ENCODE assay signal across 9 mouse cellular contexts in the genomic region with DNA sequence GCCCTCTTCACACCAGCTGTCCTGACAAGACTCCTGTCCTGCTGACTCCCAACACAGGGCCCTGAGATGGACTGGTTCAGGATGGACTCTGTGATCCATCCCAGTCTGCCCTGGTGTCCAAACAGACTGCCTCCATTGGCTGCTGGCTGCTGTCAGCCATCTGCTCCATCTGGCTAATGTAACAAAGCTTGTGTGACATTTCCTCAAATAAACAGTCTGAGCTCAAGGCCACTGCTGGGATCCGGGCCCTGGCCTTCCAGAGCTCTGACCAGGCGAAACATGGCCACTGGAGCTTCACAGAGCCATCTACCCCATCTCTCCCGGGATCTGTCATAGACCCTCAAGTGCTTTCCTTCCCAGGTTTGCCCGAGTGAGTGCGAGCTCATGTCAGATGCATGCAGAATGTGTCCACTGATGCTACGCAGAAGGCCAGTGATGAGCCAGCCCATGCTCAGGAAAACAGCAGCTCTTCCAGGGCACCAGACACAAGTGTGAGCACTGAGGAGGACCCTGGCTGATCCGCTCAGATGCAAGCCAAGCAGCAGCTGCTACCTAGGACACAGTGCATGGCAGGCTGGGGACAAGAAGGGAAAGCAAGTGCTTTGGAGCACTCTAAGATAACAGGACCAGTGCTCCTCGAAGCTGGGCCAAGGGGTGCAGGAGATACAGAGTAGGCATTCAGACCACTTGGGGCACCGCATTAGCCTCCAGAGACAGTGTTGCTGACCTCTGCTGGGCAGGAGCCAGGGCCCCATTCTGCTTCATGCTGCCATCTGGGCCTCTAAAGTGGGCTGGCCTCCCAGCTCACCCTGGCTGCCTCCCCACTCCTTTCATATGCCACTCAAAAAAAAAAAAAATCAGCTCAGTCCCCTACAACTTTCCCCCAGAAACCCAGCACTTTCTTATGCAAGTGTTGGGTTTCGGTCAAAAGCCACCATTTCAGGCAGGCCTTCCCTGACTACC. TPM values are rescaled to one million over a fixed set of nuclear protein-coding genes. Genes with fewer than 3 reads are reported as not detected.
DNase-seq lines count a peak whose midpoint lies in the region; ATAC-seq and TF ChIP-seq lines count a peak whose summit lies in the region.
"Had no signal": no experiment of that assay in that cellular context is flagged by ENCODE, and none has a peak within 500 bp of the region (broad histone marks: within the 10 kb centered on the region; RNA-seq: fewer than 3 reads in every experiment).

No protein-coding gene starts in this region.

- 0 out of 2 replicates have a peak overlapping the region, but pooled peaks have one; percentile 5 for H3K9ac ChIP-seq in heart, embryonic 11.5 days (ENCODE audit: low read depth, low read length)
- H3K9ac ChIP-seq in midbrain, postnatal 0 days (replicated peaks; ENCODE audit: low read length, poor library complexity, severe bottlenecking): no peak overlapping the region
- H3K9ac ChIP-seq in midbrain, embryonic 14.5 days (replicated peaks; ENCODE audit: low read length): no peak overlapping the region
- no peak overlapping the region for H3K9ac ChIP-seq in stomach, embryonic 16.5 days (ENCODE audit: low read length)
- H3K9ac ChIP-seq: limb, embryonic 12.5 days had no signal

- H3K36me3 ChIP-seq in heart, embryonic 11.5 days (ENCODE audit: control insufficient read depth, insufficient read depth, low read length): no peaks in the 10 kb centered on the region
- no peaks in the 10 kb centered on the region for H3K36me3 ChIP-seq in midbrain, postnatal 0 days (ENCODE audit: insufficient read depth, low read length)
- no peaks in the 10 kb centered on the region for H3K36me3 ChIP-seq in midbrain, embryonic 14.5 days (ENCODE audit: control insufficient read depth, insufficient read depth, low read length)
- no peaks in the 10 kb centered on the region for H3K36me3 ChIP-seq in stomach, embryonic 16.5 days (ENCODE audit: control insufficient read depth, insufficient read depth, low read length)
- H3K36me3 ChIP-seq: limb, embryonic 12.5 days had no signal

- H3K4me2 ChIP-seq in heart, embryonic 11.5 days: no peak overlapping the region
- H3K4me2 ChIP-seq in midbrain, postnatal 0 days (ENCODE audit: low read depth, low read length, poor library complexity, severe bottlenecking): no peak overlapping the region
- H3K4me2 ChIP-seq in midbrain, embryonic 14.5 days (ENCODE audit: low read length): no peak overlapping the region
- no peak overlapping the region for H3K4me2 ChIP-seq in stomach, embryonic 16.5 days (ENCODE audit: low read depth, low read length)
- H3K4me2 ChIP-seq: limb, embryonic 12.5 days had no signal

- ATAC-seq in heart, embryonic 11.5 days (replicated peaks; ENCODE audit: insufficient number of reproducible peaks, low FRiP score, low TSS enrichment): no peak
- ATAC-seq in midbrain, postnatal 0 days (ENCODE audit: low FRiP score): no peak
- no peak for ATAC-seq in midbrain, embryonic 14.5 days (ENCODE audit: low FRiP score, low TSS enrichment)
- peak; percentile 41; the same call in 1 of the 2 replicates for ATAC-seq in stomach, embryonic 16.5 days (ENCODE audit: insufficient read depth, low FRiP score)
- no peak for ATAC-seq in erythroblast, adult 5-6 weeks (replicated peaks; ENCODE audit: low FRiP score, poor library complexity, severe bottlenecking)

- peaks cover 23% of the 10 kb centered on the region for H3K4me1 ChIP-seq in heart, embryonic 11.5 days (ENCODE audit: control insufficient read depth, insufficient read depth, low read length)
- 0 out of 2 replicates have a peak, but pooled peaks cover 3% of the 10 kb centered on the region for H3K4me1 ChIP-seq in midbrain, postnatal 0 days (ENCODE audit: insufficient read depth, low read length)
- no peaks in the 10 kb centered on the region for H3K4me1 ChIP-seq in midbrain, embryonic 14.5 days (ENCODE audit: control insufficient read depth, insufficient read depth, low read length)
- H3K4me1 ChIP-seq in stomach, embryonic 16.5 days (ENCODE audit: control insufficient read depth, insufficient read depth, low read length): peaks cover 7% of the 10 kb centered on the region

- no peak for TF ChIP-seq CTCF in midbrain, postnatal 0 days (IDR thresholded peaks at IDR 0.05)

- H3K27ac ChIP-seq in heart, embryonic 11.5 days (ENCODE audit: low read depth, low read length): no peak overlapping the region
- H3K27ac ChIP-seq in midbrain, postnatal 0 days (ENCODE audit: low read depth, low read length): peak overlapping the region; percentile 12; the same call in 1 of the 2 replicates
- no peak overlapping the region for H3K27ac ChIP-seq in midbrain, embryonic 14.5 days (replicated peaks; ENCODE audit: low read depth, low read length)
- 0 out of 2 replicates have a peak overlapping the region, but pooled peaks have one; percentile 17 for H3K27ac ChIP-seq in stomach, embryonic 16.5 days (ENCODE audit: low read length)
- H3K27ac ChIP-seq: limb, embryonic 12.5 days had no signal

- no peaks in the 10 kb centered on the region for H3K27me3 ChIP-seq in heart, embryonic 11.5 days (ENCODE audit: control insufficient read depth, insufficient read depth, low read length)
- no peaks in the 10 kb centered on the region for H3K27me3 ChIP-seq in midbrain, postnatal 0 days (ENCODE audit: insufficient read depth, low read length)
- H3K27me3 ChIP-seq in midbrain, embryonic 14.5 days (ENCODE audit: control insufficient read depth, insufficient read depth, low read length): no peaks in the 10 kb centered on the region
- no peaks in the 10 kb centered on the region for H3K27me3 ChIP-seq in stomach, embryonic 16.5 days (ENCODE audit: control insufficient read depth, insufficient read depth, low read length)

- no peak for DNase-seq in heart, adult 8-10 months (ENCODE audit: low spot score)
- DNase-seq in midbrain, postnatal 0 days (ENCODE audit: low spot score): peak; percentile 68
- no peak for DNase-seq in midbrain, embryonic 14.5 days
- peak; percentile 71 for DNase-seq in cerebellum, adult 8-10 months
- DNase-seq in left cerebral cortex, adult 8-10 months (ENCODE audit: low spot score in 2 of 2): no peak

- no peaks in the 10 kb centered on the region for H3K9me3 ChIP-seq in heart, embryonic 11.5 days (replicated peaks; ENCODE audit: control insufficient read depth, low read length)
- H3K9me3 ChIP-seq in midbrain, postnatal 0 days (ENCODE audit: low read length): no peaks in the 10 kb centered on the region
- no peaks in the 10 kb centered on the region for H3K9me3 ChIP-seq in midbrain, embryonic 14.5 days (ENCODE audit: control insufficient read depth, low read length)
- no peaks in the 10 kb centered on the region for H3K9me3 ChIP-seq in stomach, embryonic 16.5 days (replicated peaks; ENCODE audit: control insufficient read depth, low read length)
- H3K9me3 ChIP-seq: limb, embryonic 12.5 days had no signal

- H3K4me3 ChIP-seq in heart, embryonic 11.5 days (ENCODE audit: low read depth, low read length): no peak overlapping the region
- no peak overlapping the region for H3K4me3 ChIP-seq in midbrain, postnatal 0 days (ENCODE audit: low read depth, low read length)
- no peak overlapping the region for H3K4me3 ChIP-seq in midbrain, embryonic 14.5 days (replicated peaks; ENCODE audit: low read depth, low read length)
- no peak overlapping the region for H3K4me3 ChIP-seq in stomach, embryonic 16.5 days (replicated peaks; ENCODE audit: low read length)
- H3K4me3 ChIP-seq: limb, embryonic 12.5 days had no signal

- WGBS in heart, embryonic 11.5 days (ENCODE audit: insufficient replicate concordance): 54% methylated on average over 10 of the region's 10 CpGs
- WGBS in midbrain, postnatal 0 days: 78% methylated on average over 10 of the region's 10 CpGs
- WGBS in midbrain, embryonic 14.5 days: 78% methylated on average over 10 of the region's 10 CpGs
- WGBS in stomach, embryonic 16.5 days: 50% methylated on average over 10 of the region's 10 CpGs

RNA-seq across cellular contexts. Expression of gene Pemt, which starts 18.1 kb away (rescaled TPM):
- polyA plus RNA-seq in heart, embryonic 11.5 days (2014; fragmentation: Nextera tagmentation; extraction: Ambion mirVana): 14.9 and 17.6 TPM in 2 replicates
- total RNA-seq in heart, adult 8-10 months (2022): 1 to 10 TPM; 1.6 to 2.6 (median 2.1) TPM
- 10.9 and 17.3 TPM in 2 replicates for total RNA-seq in midbrain, postnatal 0 days (2014; rRNA removed)
- polyA plus RNA-seq in midbrain, postnatal 0 days (2015; fragmentation: Nextera tagmentation; extraction: Ambion mirVana): 12.7 and 13.6 TPM in 2 replicates
- polyA plus RNA-seq in midbrain, embryonic 14.5 days (2014; fragmentation: Nextera tagmentation; extraction: Ambion mirVana): 6.0 and 8.3 TPM in 2 replicates
- 8.1 and 9.5 TPM in 2 replicates for polyA plus RNA-seq in stomach, embryonic 16.5 days (2015; fragmentation: Nextera tagmentation; extraction: Ambion mirVana)
- 1 to 10 TPM; 2.7 to 6.2 (median 4.3) TPM for total RNA-seq in left cerebral cortex, adult 8-10 months (2022)
- 3.8 and 6.7 TPM in 2 replicates for total RNA-seq in erythroblast, adult 5-6 weeks (2015; ENCODE audit: low replicate concordance)
- total RNA-seq in erythroblast, adult 5-6 weeks (2017; ENCODE audit: low replicate concordance): 0.98 and 6.6 TPM in 2 replicates

Comparison
In these comparisons a context has a peak if more than half of its experiments do, and no peak if none do; other contexts are left out.
1. H3K27ac ChIP-seq: peak in midbrain, postnatal 0 days (single experiment) and stomach, embryonic 16.5 days (single experiment); none in heart, embryonic 11.5 days (single experiment) and midbrain, embryonic 14.5 days (single experiment).
2. DNase-seq: peak in midbrain, postnatal 0 days (single experiment) and cerebellum, adult 8-10 months (single experiment); none in heart, adult 8-10 months (single experiment), midbrain, embryonic 14.5 days (single experiment) and left cerebral cortex, adult 8-10 months (0 of 2).